Mouse (Mus musculus) heart, postnatal 14 days (tissue): ENCODE data around the gene Ing2. TPM values are rescaled to one million over a fixed set of nuclear protein-coding genes. Genes with fewer than 3 reads are reported as not detected.

Experiments used
- DNase-seq, 2 experiments: peaks; one replicate each; pipeline ENCODE4 v3.0.0; 2021 to 2022
- intact Hi-C: fragments of 180-260 bp; cut with DNase I; formaldehyde crosslinking; loops from one replicate; pipeline ENCODE4 v1.15.1; 2025
- long read RNA-seq, 2 experiments: library from polyadenylated mRNA; stranded (forward); transcript quantifications; one replicate each; pipeline ENCODE4 v2.0.0; 2021
- total RNA-seq, 2 experiments: library from RNA; stranded (reverse); gene quantifications; 2 replicates each; pipeline ENCODE4 v1.2.3; 2021

Ing2 gene
- total RNA-seq, result 1 to 10 TPM; 8.9 to 9.1 TPM
- long read RNA-seq, experiment 1, transcript Ing2-201 (2 exons, 2,812 nt), result major isoform, 15 of 16 reads
- long read RNA-seq, experiment 1, partial matches to known transcripts, result 0 of 16 reads
- long read RNA-seq, experiment 1, other reads (novel, unspliced or antisense), result 1 of 16 reads
- long read RNA-seq, experiment 2, transcript Ing2-201 (2 exons, 2,812 nt), result major isoform, 12 of 13 reads
- long read RNA-seq, experiment 2, partial matches to known transcripts, result 0 of 13 reads
- long read RNA-seq, experiment 2, other reads (novel, unspliced or antisense), result 1 of 13 reads

GRCm38 (mm10) chr8:47674777-47675710 lies at the start of gene Ing2:
TSS of gene Ing2 (minus strand) at chr8:47675556.
- DNase-seq, result peak; percentile 100
- intact Hi-C loops, result loop anchor here (2.0 kb wide), 1 partner anchor 140 kb away; no protein-coding TSS in a partner anchor

GRCm38 (mm10) chr8:47721609-47722008 lies 46.3 kb upstream of the Ing2 start:
- intact Hi-C loops, result no loop called here
- no peak for DNase-seq

GRCm38 (mm10) chr8:47718641-47719040 lies 43.3 kb upstream of the Ing2 start:
- no peak for DNase-seq
- intact Hi-C loops, result no loop called here

GRCm38 (mm10) chr8:47713761-47714745 lies 38.7 kb upstream of the Ing2 start, which contains the start of gene Cdkn2aip:
TSS of gene Cdkn2aip (minus strand) at chr8:47713932.
- peak; percentile 97 to 98 for DNase-seq
- intact Hi-C loops, result no loop called here

GRCm38 (mm10) chr8:47713171-47713663 lies 37.9 kb upstream of the Ing2 start:
- intact Hi-C loops, result no loop called here
- DNase-seq, result peak in 1 of 2 experiments; percentile 59

GRCm38 (mm10) chr8:47708106-47708505 lies 32.8 kb upstream of the Ing2 start:
- intact Hi-C loops, result no loop called here
- DNase-seq, result no peak

- intact Hi-C loops, result no loop called here
- DNase-seq, result no peak
These were observed 31.4 kb upstream of the Ing2 start for GRCm38 (mm10) chr8:47706746-47707145.

- DNase-seq, result no peak
- intact Hi-C loops, result no loop called here
These were observed 27.0 kb upstream of the Ing2 start for GRCm38 (mm10) chr8:47702333-47702732.

- DNase-seq, result no peak
- intact Hi-C loops, result loop anchor here (10.0 kb wide), 1 partner anchor 283 kb away; no protein-coding TSS in a partner anchor
These were observed 22.3 kb upstream of the Ing2 start for GRCm38 (mm10) chr8:47697696-47698095.

- intact Hi-C loops, result loop anchor here (10.0 kb wide), 1 partner anchor 281 kb away; no protein-coding TSS in a partner anchor
- DNase-seq, result no peak
These were observed 20.2 kb upstream of the Ing2 start for GRCm38 (mm10) chr8:47695431-47696105.

GRCm38 (mm10) chr8:47693119-47693518 lies 17.8 kb upstream of the Ing2 start:
- intact Hi-C loops, result loop anchor here (2.0 to 10.0 kb wide), 4 partner anchors 141 to 676 kb away; partner anchors contain the start of genes Rwdd4a and Trappc11

GRCm38 (mm10) chr8:47691831-47692230 lies 16.5 kb upstream of the Ing2 start:
- no peak for DNase-seq
- intact Hi-C loops, result loop anchor here (2.0 to 10.0 kb wide), 5 partner anchors 15 to 675 kb away; partner anchors contain the start of genes Rwdd4a and Trappc11

More at GRCm38 (mm10) chr8:47693119-47693518, 17.8 kb upstream of the Ing2 start:
- DNase-seq, result peak; percentile 85 to 90

GRCm38 (mm10) chr8:47691303-47691702 lies 15.9 kb upstream of the Ing2 start:
- no peak for DNase-seq
- intact Hi-C loops, result loop anchor here (2.0 to 10.0 kb wide), 4 partner anchors 15 to 277 kb away; partner anchors contain the start of genes Rwdd4a and Trappc11

GRCm38 (mm10) chr8:47690674-47691078 lies 15.3 kb upstream of the Ing2 start:
- intact Hi-C loops, result loop anchor here (2.0 to 10.0 kb wide), 4 partner anchors 14 to 276 kb away; partner anchors contain the start of genes Rwdd4a and Trappc11
- peak; percentile 31 for DNase-seq

GRCm38 (mm10) chr8:47689704-47690326 lies 14.5 kb upstream of the Ing2 start:
- peak; percentile 14 to 27 for DNase-seq
- intact Hi-C loops, result loop anchor here (2.0 to 10.0 kb wide), 4 partner anchors 13 to 275 kb away; partner anchors contain the start of genes Rwdd4a and Trappc11

- intact Hi-C loops, result no loop called here
- no peak for DNase-seq
These were observed 9.1 kb upstream of the Ing2 start for GRCm38 (mm10) chr8:47684441-47684840.

GRCm38 (mm10) chr8:47683994-47684393 lies 8.6 kb upstream of the Ing2 start:
- intact Hi-C loops, result no loop called here
- DNase-seq, result no peak

- DNase-seq, result no peak
- intact Hi-C loops, result no loop called here
These were observed 5.0 kb upstream of the Ing2 start for GRCm38 (mm10) chr8:47680306-47680705.
